Mouse (Mus musculus) c-Kit-positive CD71-positive TER-119-negative erythroid progenitor cells, embryonic 14.5 days (primary cell): Measurements from ENCODE around the gene Esp18.

Experiments used
- DNase-seq: peaks from one replicate; pipeline ENCODE4 v3.0.0-alpha.2; 2013; ENCODE audit warnings: low read depth

The Esp18 gene

GRCm38 (mm10) chr17:39406059-39406458 is at the start of gene Esp18:
Esp18 (plus strand) TSS chr17:39406359.
- DNase-seq, result no peak

- DNase-seq, result no peak
Measured at GRCm38 (mm10) chr17:39363316-39363715, 42.8 kb upstream of the Esp18 start.
